Mouse (Mus musculus) heart, postnatal 4 days (tissue): ENCODE results near the gene Zfp746. TPM values are rescaled to one million over a fixed set of nuclear protein-coding genes. Genes with fewer than 3 reads are reported as not detected.
A peak's percentile ranks its signal among the peaks of the same experiment; 100 is the strongest.

Experiments
- DNase-seq: peaks from one replicate; pipeline ENCODE4 v3.0.0; 2021
- microRNA-seq, 2 experiments: library from miRNA; unstranded; fragments of <30 nt; microRNA quantifications; one replicate each; pipeline ENCODE4 v1.2.0; 2021 to 2022
- total RNA-seq, 2 experiments: library from RNA; stranded (reverse); gene quantifications; 2 replicates each; pipeline ENCODE4 v1.2.3; 2021

The Zfp746 gene
- total RNA-seq, 2 experiments from 2014 or later: 19.2 to 21.1 TPM

DNA sequence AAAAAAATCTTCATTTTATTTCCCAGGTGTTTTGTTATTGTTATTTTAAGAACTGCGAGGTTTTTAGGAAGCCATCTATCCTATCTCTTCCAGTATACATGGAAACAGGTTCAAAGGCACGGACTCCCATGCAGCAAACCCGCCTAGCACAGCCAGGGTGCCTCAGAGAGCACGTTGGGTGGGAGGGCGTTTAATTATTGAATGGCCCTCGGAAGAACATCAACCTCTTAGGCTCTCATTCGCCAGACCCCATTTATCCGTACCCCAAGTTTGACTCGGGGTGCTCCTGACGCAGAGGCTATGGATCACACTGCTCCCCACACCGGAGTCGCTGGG is 39.3 kb downstream of the Zfp746 start:
- no peak for DNase-seq

DNA sequence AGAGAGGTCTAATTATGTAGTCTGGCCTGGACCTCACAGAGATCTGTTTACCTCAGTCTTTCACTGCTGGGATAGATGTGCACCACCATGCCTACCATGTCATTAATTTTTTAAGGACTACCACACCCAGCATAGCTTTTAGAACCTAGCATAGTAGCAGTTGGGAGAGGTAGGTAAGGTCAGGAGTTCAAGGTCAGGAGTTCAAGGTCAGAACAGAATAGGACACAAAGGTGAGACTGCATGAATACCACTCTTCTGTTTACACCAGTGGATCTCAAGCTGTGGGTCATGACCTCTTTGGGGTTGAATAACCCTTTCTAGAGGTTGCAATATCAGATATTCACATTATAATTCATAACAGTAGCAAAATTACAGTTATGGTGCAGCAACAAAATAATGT is 53.7 kb downstream of the Zfp746 start:
- no peak for DNase-seq

DNA sequence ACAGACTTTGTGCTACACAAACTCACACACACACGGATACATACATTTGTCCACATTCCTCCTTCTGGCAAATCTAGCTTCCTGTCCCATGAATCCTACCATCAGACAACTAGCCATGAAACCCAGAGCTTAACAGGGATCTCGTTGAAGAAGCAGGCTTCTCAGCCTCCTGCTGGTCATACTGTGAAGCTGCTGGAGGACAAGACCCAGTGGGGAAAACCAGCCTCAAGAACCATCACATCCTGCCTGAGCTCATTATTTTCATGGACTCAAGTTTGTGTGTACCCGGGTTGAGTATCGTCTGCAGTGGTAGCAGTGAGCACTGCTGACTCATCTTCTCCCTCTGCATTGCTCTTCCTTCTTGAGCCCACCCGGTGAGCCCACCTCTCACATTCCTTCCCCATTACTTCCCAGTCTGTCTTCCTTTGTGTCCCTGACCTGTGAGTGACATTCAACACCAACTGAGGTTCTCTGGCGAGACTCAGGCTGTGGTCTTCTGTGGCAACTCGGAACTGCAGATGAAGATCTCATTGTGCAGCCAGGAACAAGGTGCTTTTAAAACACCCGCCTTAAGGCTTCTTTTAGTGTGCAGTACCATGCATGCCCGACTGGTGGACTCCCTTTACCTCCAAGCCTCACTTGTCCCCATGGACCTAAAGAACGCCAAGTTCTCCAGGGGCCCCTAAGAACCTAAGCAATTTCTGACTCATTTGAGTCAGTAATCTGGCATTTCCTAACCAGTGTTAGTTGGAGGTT is 60.3 kb downstream of the Zfp746 start:
- no peak for DNase-seq

DNA sequence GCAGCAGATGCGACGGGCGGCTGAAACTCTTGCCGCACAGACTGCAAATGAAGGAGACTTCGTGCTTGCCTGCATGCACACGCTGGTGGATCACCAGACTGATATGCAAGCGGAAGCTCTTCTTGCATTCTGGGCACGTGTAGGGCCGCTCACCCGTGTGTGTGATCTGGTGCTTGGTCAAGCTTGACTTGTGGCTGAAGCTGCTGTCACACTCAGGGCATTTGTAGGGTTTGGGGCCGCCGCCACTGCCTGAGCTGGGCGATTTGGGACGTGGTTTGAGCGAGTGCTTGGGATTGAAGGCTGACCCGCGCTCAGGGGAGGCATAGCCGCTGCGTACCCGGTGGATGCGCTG is 61.4 kb downstream of the Zfp746 start:
- DNase-seq: no peak

DNA sequence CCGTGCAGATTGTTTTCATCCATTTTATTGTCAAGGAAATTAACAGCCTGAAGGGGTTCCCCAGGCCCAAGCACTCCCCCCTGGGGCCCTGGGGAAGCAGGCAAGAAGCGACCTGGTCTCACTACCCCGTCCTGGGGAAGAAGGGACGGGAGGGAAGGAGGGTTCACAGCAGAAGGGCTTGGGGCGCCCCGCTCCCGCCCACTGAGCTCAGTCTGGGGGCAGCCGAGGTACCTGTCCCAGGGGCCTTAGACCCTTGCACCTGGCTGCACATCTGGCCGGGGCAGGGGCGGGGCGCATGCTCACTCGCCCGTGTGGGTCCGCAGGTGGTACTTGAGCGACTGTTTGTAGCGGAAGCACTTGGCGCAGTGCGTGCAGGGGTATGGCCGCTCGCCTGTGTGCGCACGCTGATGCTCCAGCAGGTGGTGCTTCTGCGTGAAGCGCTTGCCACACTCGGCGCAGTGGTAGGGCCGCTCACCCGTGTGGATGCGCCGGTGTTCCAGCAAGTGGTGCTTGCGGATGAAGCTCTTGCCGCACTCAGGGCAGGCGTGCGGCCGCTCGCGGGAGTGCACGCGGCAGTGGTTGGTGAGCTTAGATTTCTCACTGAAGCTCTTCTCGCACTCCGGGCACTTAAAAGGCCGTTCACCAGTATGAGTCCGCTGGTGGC is 61.9 kb downstream of the Zfp746 start:
- DNase-seq: no peak

DNA sequence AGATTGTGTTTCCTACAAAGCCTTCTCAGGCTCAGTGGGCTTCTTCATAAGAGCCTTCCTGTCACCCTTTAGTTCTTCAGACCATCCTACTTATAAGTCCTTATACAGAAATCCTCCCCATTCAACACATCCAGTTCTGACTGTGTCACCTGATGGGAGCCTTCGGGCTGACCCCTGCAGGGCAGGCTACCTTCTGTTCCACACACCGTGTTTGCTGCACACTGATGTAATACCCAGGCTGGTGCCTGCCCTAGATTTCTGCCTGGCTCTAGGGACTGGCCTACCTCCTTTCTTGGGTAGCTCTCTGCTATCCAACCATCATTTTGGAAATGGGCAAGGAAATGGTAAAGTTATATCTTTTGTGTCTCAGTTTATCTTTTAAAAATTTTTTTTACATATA is 63.7 kb downstream of the Zfp746 start:
- no peak for DNase-seq

DNA sequence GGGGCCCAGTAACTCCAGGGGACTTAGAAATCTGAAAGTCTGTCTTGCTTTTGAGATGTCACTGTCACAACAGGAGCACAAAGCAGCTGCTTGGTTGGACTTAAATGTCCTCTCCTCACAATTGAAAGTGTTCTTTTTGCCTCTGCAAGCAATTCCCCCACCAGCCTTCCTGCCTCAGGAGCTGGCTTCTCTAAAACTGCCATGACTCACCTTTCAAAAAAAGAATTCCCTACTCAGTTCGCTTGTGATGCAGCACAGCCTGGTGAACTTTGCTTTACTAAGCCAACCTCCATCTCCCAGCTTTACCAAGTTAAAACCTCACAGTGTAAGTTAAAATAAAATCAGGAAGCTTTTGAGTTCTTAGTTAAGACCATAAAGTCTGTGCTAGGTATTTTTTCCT is 64.7 kb downstream of the Zfp746 start:
- DNase-seq: no peak

DNA sequence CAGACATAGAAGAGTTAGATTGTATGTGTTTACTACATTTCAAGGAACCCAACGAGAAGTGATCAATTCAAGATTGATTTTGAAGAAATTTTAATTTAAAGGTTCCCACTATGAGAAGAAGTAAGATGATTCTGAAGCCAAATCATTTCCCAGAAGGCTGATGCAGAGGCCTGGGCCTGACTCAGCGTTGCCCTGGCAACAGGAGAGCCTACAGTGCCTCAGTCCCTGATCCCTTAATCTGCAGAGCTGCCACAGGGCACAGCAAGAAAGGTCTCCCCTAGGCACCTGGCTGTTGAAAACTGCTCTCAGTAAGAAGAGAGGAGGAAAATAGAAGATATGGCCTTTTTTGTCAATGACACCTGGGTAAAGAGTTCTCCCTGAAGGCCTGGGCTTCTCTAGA is 66.4 kb downstream of the Zfp746 start:
- DNase-seq: no peak

DNA sequence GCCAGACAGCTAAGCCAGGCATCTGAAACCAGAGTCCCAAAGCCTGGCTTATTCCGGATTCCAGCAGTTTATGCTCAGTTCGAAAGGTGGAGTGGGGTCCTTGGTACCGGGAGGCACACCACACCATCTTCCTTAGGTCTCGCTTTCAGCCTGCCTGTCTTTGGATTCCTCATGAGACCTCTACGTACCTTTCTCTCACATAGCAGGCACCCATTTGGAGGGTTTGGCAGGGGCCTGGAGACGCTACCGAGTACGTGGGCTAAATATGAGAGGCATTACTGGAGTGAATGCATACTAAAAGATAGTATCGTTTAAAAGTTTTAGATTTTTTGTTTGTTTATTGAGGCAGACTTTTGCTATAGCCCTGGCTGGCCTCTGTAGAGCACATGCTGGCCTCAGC is 69.6 kb downstream of the Zfp746 start:
- no peak for DNase-seq

DNA sequence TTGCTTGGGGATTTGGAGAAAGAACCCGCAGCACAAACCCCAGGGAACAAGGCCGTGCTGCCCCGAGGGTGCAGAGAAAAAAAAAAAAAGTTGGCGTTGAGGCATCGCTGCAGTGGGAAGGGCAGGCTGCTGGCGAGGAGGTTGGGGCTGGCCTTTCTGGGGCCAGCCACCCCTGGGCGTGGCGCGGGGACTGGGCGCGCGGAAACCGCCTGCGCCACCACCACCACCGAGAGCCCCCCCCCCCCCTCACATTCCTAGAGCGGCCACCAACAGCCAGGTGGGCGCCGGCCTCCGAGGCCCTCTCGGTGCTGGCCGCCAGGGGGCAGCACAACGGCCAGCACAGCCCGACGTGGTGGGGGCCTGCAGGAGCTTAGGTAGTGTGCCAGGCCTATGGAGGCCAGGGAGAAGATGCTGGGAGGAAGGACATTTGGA is 70.3 kb downstream of the Zfp746 start:
- DNase-seq: peak; percentile 75

Small RNA genes within 50 kb of the gene (microRNA-seq; reads per million reads assigned to microRNA genes)
- gene Gm24563: 0 to 0.20 reads per million in 2 experiments

Other genes starting within 250 kb of the Zfp746 start
- gene Zfp282, start 209.4 kb downstream of the Zfp746 start, total RNA-seq: 10 to 100 TPM; 10.1 to 10.4 TPM
- 10 to 100 TPM; 12.1 TPM for gene Zfp212, start 166.1 kb downstream of the Zfp746 start, total RNA-seq
- 1 to 10 TPM; 1.5 to 2.2 TPM for gene Zfp956, start 133.2 kb downstream of the Zfp746 start, total RNA-seq
- 10 to 100 TPM; 19.7 to 21.0 TPM for gene Zfp777, start 37.7 kb downstream of the Zfp746 start, total RNA-seq